Mouse (Mus musculus): ENCODE results near the gene Lpin2. TPM values are rescaled to one million over a fixed set of nuclear protein-coding genes. Genes with fewer than 3 reads are reported as not detected.

Lpin2 gene
- total and polyA plus RNA-seq, 3 experiments: 22.4 to 32.1 TPM; not detected in 1

- TF ChIP-seq POLR2A (IDR thresholded peaks at IDR 0.05; ENCODE audit: control insufficient read depth in 1 of 2, insufficient read depth in 1 of 2, low read depth in 1 of 2, low read length in 2 of 2, poor library complexity in 1 of 2): no peak
Measured at GRCm38 (mm10) chr17:71164991-71165390, 17.4 kb upstream of the Lpin2 start (continued).

GRCm38 (mm10) chr17:71168205-71168815, 14.1 kb upstream of the Lpin2 start:
- Histone ChIP-seq H3K9me3 (replicated peaks; ENCODE audit: insufficient read depth, low read length) (no peaks in the 10 kb centered on the region), H3K27ac (ENCODE audit: control insufficient read depth, low read depth, low read length) (no peak overlapping the region), H3K4me1 (ENCODE audit: control insufficient read depth in 1 of 2, insufficient read depth in 2 of 2, low read length in 2 of 2) (peaks cover 34 to 46% of the 10 kb centered on the region in 2 experiments), H3K4me3 (ENCODE audit: control insufficient read depth in 1 of 2, insufficient read depth in 1 of 2, low read depth in 2 of 2, low read length in 2 of 2) (no peak overlapping the region), H3K9ac (ENCODE audit: control insufficient read depth, low read depth, low read length, poor library complexity, severe bottlenecking) (no peak overlapping the region), H3K36me3 (ENCODE audit: control insufficient read depth in 1 of 2, insufficient read depth in 2 of 2, low read length in 2 of 2) (peaks cover 0 to 36% of the 10 kb centered on the region in 2 experiments; a peak in 2 of 4 replicates), H3K79me2 (ENCODE audit: control insufficient read depth, insufficient read depth, low read length, poor library complexity) (no peaks in the 10 kb centered on the region), H3K27me3 (ENCODE audit: control insufficient read depth in 1 of 2, insufficient read depth in 2 of 2, low read length in 2 of 2) (no peaks in the 10 kb centered on the region)
- TF ChIP-seq ZNF384 (IDR thresholded peaks at IDR 0.05; ENCODE audit: low read depth, low read length) (no peak), CTCF (IDR thresholded peaks at IDR 0.05 in 2 of 3, conservative IDR thresholded peaks at IDR 0.05 in 1 of 3; ENCODE audit: control insufficient read depth in 1 of 3, insufficient read depth in 1 of 3, low read depth in 2 of 3, low read length in 3 of 3, poor library complexity in 1 of 3, severe bottlenecking in 1 of 3) (no peak), GATA1 (IDR thresholded peaks at IDR 0.05; ENCODE audit: low read depth, low read length) (peak; percentile 75), ETS1 (IDR thresholded peaks at IDR 0.05; ENCODE audit: low read depth, low read length) (peak; percentile 51; the same call in 1 of the 2 replicates), ZC3H11A (IDR thresholded peaks at IDR 0.05; ENCODE audit: low read depth, low read length) (no peak), MYB (IDR thresholded peaks at IDR 0.05; ENCODE audit: low read depth, low read length) (0 out of 2 replicates have a peak, but pooled peaks have one; percentile 12), TCF12 (IDR thresholded peaks at IDR 0.05; ENCODE audit: low read depth, low read length) (peak; percentile 34; the same call in 1 of the 2 replicates), EP300 (IDR thresholded peaks at IDR 0.05; ENCODE audit: low read depth in 1 of 2, low read length in 2 of 2) (peak; percentile 38 to 46; a peak in 2 of 4 replicates), BHLHE40 (IDR thresholded peaks at IDR 0.05; ENCODE audit: borderline replicate concordance, low read depth, low read length) (peak; percentile 39; the same call in 1 of the 2 replicates)
- DNase-seq (ENCODE audit: low read depth, low spot score): peak; percentile 54

GRCm38 (mm10) chr17:71168846-71169245, 13.5 kb upstream of the Lpin2 start:
- H3K36me3 ChIP-seq (ENCODE audit: control insufficient read depth in 1 of 2, insufficient read depth in 2 of 2, low read length in 2 of 2): peaks cover 0 to 34% of the 10 kb centered on the region in 2 experiments; a peak in 2 of 4 replicates
- no peaks in the 10 kb centered on the region for H3K27me3 ChIP-seq (ENCODE audit: control insufficient read depth in 1 of 2, insufficient read depth in 2 of 2, low read length in 2 of 2)
- H3K79me2 ChIP-seq (ENCODE audit: control insufficient read depth, insufficient read depth, low read length, poor library complexity): no peaks in the 10 kb centered on the region
- no peak overlapping the region for H3K4me3 ChIP-seq (ENCODE audit: control insufficient read depth in 1 of 2, insufficient read depth in 1 of 2, low read depth in 2 of 2, low read length in 2 of 2)
- peaks cover 34 to 46% of the 10 kb centered on the region in 2 experiments for H3K4me1 ChIP-seq (ENCODE audit: control insufficient read depth in 1 of 2, insufficient read depth in 2 of 2, low read length in 2 of 2)
- H3K9me3 ChIP-seq (replicated peaks; ENCODE audit: insufficient read depth, low read length): no peaks in the 10 kb centered on the region
- H3K9ac ChIP-seq (ENCODE audit: control insufficient read depth, low read depth, low read length, poor library complexity, severe bottlenecking): no peak overlapping the region
- H3K27ac ChIP-seq (ENCODE audit: control insufficient read depth, low read depth, low read length): no peak overlapping the region
- TF ChIP-seq USF1 (IDR thresholded peaks at IDR 0.05; ENCODE audit: low read depth, low read length): no peak
- TF ChIP-seq ZC3H11A (IDR thresholded peaks at IDR 0.05; ENCODE audit: low read depth, low read length): no peak
- TF ChIP-seq CHD1 (IDR thresholded peaks at IDR 0.05; ENCODE audit: low read depth, low read length): no peak
- TF ChIP-seq RAD21 (IDR thresholded peaks at IDR 0.05; ENCODE audit: low read depth, low read length): no peak
- TF ChIP-seq POLR2A (IDR thresholded peaks at IDR 0.05; ENCODE audit: control insufficient read depth in 1 of 2, insufficient read depth in 1 of 2, low read depth in 1 of 2, low read length in 2 of 2, poor library complexity in 1 of 2): no peak
- TF ChIP-seq HCFC1 (IDR thresholded peaks at IDR 0.05; ENCODE audit: low read depth, low read length): no peak
- TF ChIP-seq ELF1 (IDR thresholded peaks at IDR 0.05; ENCODE audit: low read depth, low read length): no peak
- no peak for DNase-seq (ENCODE audit: low read depth, low spot score)
